Mouse (Mus musculus): ENCODE measurements around the gene Arl8a. TPM values are rescaled to one million over a fixed set of nuclear protein-coding genes. Genes with fewer than 3 reads are reported as not detected.

The Arl8a gene
- polyA plus RNA-seq, 1 experiment = 32.7 TPM

DNA sequence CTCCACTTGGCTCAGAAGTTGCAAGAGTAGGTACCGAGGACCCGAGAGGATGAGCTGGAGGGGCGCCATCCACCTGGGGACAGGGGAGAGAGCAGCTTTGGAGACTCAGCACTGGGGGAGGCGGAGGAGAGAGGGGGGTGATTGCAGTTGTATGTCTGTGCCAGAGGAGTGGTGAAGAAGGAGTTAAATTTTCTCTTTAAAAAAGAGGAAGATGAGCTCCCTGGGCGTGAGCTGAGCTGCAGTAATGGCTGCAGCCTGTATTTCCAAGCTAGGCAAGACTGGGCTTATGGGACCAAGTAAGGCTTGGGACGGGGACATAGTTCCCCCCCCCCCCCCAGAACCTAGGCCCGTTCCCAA lies 1.1 kb downstream of the Arl8a start:
- H3K27ac ChIP-seq (replicated peaks; ENCODE audit: low read depth, low read length) = 0 out of 2 replicates have a peak overlapping the region, but pooled peaks have one; percentile 84
- peak overlapping the region; percentile 96 for H3K4me3 ChIP-seq (ENCODE audit: insufficient read depth, low read depth, low read length)
- no peaks in the 10 kb centered on the region; the same call in 1 of the 2 replicates for H3K4me1 ChIP-seq (ENCODE audit: control insufficient read depth, insufficient read depth, insufficient read length, low read length)

DNA sequence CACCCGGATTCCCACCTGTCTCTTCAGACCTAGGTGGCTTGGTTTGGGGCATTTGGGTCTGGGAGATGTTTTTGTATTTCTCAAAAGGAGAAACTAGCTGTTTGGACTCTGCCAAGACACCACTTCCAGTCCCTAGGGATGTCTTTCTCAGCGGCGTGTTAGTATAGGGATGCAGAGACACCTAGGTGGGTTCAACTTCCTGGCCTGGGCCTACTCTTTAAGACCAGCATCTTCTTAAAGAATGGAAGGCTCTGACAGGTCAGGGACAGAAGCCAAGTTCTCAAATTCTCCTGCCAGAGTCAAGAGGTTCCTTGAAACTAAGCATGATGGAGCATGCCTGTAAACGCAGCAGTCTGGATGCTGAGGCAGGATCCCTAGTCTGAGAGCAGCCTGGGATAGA lies 1.9 kb downstream of the Arl8a start:
- H3K27ac ChIP-seq (replicated peaks; ENCODE audit: low read depth, low read length) = no peak overlapping the region
- H3K4me3 ChIP-seq (ENCODE audit: insufficient read depth, low read depth, low read length) = peak overlapping the region; percentile 96

DNA sequence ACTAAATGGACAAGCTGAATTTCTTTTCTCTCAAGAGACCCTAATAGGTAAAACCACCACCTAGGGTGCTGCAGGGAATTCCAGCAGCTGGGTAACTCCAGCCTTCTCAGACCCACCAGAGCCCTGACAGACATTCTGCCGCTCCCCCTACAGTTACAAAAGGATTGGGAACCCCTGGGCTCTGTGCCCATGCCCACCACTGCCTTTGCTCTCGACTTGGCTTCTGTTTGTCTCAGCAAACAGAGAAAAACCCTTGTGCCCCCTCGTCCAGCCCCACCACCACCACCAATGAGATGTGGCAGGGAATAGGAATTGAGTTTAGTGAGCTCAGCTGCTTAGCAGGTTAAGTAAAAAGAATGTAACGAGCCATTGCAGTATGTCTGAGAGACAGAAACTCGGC lies 2.4 kb downstream of the Arl8a start:
- Histone ChIP-seq H3K27ac (replicated peaks; ENCODE audit: low read depth, low read length) (no peak overlapping the region), H3K4me1 (ENCODE audit: control insufficient read depth, insufficient read depth, insufficient read length, low read length) (no peaks in the 10 kb centered on the region; the same call in 1 of the 2 replicates), H3K4me3 (ENCODE audit: insufficient read depth, low read depth, low read length) (no peak overlapping the region)

More for the DNA sequence above, 1.9 kb downstream of the Arl8a start:
- no peaks in the 10 kb centered on the region; the same call in 1 of the 2 replicates for H3K4me1 ChIP-seq (ENCODE audit: control insufficient read depth, insufficient read depth, insufficient read length, low read length)

DNA sequence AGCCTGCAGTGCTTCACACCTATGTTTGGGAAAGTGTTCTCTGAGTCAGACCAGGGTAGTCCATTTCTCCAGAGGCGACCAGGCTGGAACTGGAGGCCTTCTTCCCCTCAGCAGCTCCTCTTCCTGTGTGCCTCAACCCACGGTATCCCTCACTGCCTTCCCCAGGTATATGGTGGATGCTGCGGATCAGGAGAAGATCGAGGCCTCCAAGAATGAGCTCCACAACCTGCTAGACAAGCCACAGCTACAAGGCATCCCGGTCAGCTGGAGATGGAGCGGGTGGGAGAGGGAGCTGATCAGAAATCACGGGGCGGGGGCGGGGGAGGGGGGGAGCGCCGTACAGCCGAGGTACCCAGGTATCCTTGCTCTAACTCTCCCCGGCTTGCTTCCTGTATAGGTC lies 7.4 kb downstream of the Arl8a start:
- H3K4me1 ChIP-seq (ENCODE audit: control insufficient read depth, insufficient read depth, insufficient read length, low read length) = no peaks in the 10 kb centered on the region
- H3K27ac ChIP-seq (replicated peaks; ENCODE audit: low read depth, low read length) = no peak overlapping the region
- H3K4me3 ChIP-seq (ENCODE audit: insufficient read depth, low read depth, low read length) = no peak overlapping the region

DNA sequence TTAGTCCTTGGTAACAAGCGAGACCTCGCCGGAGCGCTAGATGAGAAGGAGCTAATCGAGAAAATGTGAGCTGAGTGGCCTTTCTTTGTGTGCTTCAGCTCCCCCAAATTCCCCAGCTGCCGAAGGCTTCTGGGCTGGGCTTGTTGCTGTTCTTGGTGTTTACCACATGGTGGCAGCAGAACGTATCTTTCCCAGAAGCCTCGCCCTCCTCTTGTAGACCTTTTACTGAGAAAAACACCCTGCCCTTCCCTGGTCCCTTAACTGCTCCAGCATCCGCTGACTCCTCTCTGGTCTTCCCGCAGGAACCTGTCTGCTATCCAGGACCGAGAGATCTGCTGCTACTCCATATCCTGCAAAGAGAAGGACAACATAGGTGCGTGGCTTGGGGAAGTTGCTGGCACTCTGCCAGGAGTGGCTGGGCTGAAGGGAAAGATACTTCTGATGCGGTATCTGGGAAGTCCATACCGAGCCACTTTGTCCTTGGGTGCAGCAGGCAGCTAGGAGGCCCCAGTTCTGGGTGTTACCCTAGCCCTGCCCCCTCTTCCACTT lies 7.9 kb downstream of the Arl8a start:
- H3K4me1 ChIP-seq (ENCODE audit: control insufficient read depth, insufficient read depth, insufficient read length, low read length) = no peaks in the 10 kb centered on the region
- H3K27ac ChIP-seq (replicated peaks; ENCODE audit: low read depth, low read length) = no peak overlapping the region
- no peak overlapping the region for H3K4me3 ChIP-seq (ENCODE audit: insufficient read depth, low read depth, low read length)

DNA sequence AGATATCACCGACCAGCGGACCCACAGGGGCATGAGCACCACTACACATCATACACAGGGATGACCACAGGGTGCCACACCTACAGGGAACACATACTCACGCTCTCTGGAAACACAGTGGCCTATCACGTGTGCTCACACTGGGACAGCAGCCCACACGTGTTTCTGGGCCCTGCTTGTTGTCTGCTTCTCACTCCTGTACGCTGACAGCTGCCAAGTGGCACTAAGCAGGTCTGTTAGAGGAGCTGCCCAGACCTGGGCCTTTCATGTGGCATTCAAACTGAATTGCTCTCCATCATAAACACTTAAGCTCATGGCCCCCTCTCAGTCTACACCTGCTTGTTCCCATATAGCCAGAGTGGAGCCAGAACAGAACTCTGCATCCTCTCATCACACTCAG lies 9.7 kb downstream of the Arl8a start:
- Histone ChIP-seq H3K27ac (replicated peaks; ENCODE audit: low read depth, low read length) (no peak overlapping the region), H3K4me3 (ENCODE audit: insufficient read depth, low read depth, low read length) (no peak overlapping the region), H3K4me1 (ENCODE audit: control insufficient read depth, insufficient read depth, insufficient read length, low read length) (no peaks in the 10 kb centered on the region)

DNA sequence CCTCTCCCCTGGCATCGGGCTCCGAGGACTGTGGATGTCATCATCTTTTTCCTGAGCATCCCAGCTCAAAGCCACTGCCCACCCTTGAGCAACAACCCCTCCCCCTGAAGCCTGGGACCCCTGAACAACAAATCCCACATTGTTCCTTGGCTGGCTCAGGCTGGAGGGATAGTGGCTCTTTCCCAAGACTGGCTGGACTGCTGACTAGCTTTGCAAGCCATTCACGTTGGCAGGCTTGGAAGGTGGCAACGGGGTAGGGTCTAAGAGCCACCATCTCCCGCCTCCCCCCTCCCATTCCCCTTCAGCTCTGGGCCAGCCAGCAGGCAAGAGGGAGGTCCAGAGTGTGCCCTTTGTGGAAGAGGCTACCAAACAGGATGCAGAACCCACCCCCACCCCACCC lies 12.0 kb downstream of the Arl8a start:
- Histone ChIP-seq H3K4me1 (ENCODE audit: control insufficient read depth, insufficient read depth, insufficient read length, low read length) (no peaks in the 10 kb centered on the region), H3K4me3 (ENCODE audit: insufficient read depth, low read depth, low read length) (no peak overlapping the region), H3K27ac (replicated peaks; ENCODE audit: low read depth, low read length) (no peak overlapping the region)

DNA sequence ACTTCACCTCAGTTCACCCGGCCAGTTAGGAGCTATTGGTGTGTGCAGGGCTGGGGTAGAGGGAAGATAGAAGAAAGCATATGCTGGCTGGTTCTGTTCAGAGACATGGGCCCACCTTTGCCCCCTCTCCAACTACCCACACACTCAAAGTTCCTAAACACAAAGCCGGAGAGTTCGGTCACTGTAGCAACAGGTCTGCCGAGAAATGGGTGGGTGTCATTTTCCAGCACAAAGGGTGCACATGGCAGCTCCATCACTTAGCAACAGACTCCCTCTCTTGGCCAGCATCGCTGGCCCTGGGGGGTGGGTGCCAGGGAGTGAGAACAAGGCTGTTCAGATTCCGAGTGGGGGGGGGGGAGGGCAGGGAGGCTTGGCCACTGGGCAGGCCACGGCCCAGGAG lies 12.4 kb downstream of the Arl8a start:
- H3K27ac ChIP-seq (replicated peaks; ENCODE audit: low read depth, low read length) = no peak overlapping the region
- no peaks in the 10 kb centered on the region for H3K4me1 ChIP-seq (ENCODE audit: control insufficient read depth, insufficient read depth, insufficient read length, low read length)
- H3K4me3 ChIP-seq (ENCODE audit: insufficient read depth, low read depth, low read length) = no peak overlapping the region

DNA sequence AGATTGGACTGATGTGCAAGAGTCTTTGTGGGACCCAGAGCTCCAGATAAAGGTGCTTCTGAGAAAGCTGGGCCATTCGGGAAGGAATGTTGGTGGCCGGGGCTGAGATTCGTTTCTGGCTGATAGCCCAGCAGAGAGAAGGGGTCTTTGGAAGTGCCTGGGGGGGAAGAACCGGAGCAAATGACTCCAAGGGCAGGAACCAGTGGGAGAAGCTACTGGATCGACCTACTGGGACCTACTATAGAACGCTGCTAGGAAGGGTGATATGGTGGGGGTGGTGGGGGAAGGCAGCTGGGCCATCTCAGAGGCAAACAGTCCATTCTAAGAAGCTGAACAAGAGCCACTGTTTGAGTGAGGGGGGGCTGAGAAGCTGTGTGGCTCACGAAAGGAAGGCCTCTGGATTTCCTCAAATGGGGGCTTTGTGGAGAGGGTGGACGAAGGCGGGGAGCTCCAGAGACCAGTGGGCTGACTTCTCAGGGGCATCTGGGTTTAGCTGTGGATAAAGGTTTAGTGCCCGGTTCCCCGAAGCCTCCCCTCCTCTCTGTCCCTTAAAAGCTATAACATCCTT lies 13.0 kb downstream of the Arl8a start:
- Histone ChIP-seq H3K27ac (replicated peaks; ENCODE audit: low read depth, low read length) (no peak overlapping the region), H3K4me1 (ENCODE audit: control insufficient read depth, insufficient read depth, insufficient read length, low read length) (no peaks in the 10 kb centered on the region), H3K4me3 (ENCODE audit: insufficient read depth, low read depth, low read length) (no peak overlapping the region)

DNA sequence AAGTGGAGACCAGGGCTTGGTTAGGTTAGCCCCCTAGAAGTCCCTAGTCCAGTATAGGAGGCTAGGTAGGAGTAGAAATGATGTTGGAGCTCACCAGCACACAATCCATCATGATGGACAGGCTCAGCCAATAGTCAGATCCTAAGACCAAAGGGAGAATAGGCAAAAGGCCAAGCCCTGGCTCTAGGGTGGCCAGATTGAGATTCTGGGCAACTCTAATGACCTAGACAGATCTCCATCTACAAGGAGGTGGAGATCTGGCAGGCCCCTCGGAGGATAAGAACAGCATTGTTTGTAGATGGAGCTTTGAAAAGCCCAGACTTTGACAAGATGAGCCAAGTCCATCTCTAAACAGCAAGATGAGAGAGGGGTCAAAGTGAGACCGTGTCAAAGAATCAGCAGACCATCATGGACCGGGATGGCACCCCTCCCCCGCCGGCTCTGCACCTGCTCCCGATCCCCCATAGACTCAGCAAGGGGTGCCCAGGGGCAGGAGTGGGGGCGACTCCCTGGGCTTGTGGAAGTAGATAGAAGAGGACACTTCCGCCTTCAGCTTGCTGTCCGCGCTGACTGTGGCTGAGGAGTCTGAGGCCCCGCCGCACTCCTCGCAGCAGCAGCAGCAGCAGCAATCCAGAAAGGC lies 13.9 kb downstream of the Arl8a start:
- no peaks in the 10 kb centered on the region for H3K4me1 ChIP-seq (ENCODE audit: control insufficient read depth, insufficient read depth, insufficient read length, low read length)
- no peak overlapping the region for H3K27ac ChIP-seq (replicated peaks; ENCODE audit: low read depth, low read length)
- no peak overlapping the region for H3K4me3 ChIP-seq (ENCODE audit: insufficient read depth, low read depth, low read length)

DNA sequence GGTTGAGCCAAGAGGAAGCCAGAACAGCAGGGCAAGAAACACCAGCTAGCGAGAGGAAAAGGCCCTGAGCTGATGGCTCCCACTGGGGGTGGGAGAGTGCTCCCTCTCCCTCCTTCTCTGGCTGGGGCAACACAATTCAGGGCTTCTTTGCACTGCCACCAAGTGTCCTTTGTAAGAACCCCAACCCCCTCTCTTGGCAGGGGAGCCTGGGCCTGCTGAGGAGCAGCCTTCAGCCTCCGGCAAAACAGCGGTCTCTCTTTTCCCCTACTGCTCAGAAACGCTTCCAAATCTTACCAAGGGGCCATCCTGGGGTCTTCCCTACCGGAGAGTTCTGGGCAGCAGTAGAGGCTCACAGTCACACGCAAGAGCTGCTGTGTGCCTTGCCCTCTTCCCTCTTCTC lies 16.1 kb downstream of the Arl8a start:
- no peak overlapping the region for H3K27ac ChIP-seq (replicated peaks; ENCODE audit: low read depth, low read length)
- no peak overlapping the region for H3K4me3 ChIP-seq (ENCODE audit: insufficient read depth, low read depth, low read length)
- H3K4me1 ChIP-seq (ENCODE audit: control insufficient read depth, insufficient read depth, insufficient read length, low read length) = no peaks in the 10 kb centered on the region

DNA sequence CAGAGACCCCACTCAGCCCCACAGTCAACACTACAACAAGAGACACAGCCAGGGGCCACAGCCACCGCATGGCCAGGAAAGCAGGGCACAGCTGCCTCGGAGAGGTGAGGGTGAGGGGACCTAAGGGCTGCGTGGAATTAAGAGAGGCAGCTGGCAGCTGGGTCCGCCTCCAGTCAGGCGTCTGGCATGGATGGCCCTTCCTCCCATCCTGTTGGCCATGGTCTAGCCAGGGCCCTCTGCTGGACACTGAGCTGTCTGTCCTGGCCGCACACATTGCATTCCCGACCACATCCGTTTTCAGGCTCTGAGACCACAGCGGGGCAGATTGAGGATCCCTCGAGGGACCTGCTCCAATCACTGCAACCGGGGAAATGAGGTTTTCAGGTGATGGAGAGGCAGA lies 20.8 kb downstream of the Arl8a start, which contains the start of gene Gpr37l1:
TSS of gene Gpr37l1 (minus strand) at position 247 of the 400 bp plus-strand sequence.
- Histone ChIP-seq H3K4me1 (ENCODE audit: control insufficient read depth, insufficient read depth, insufficient read length, low read length) (no peaks in the 10 kb centered on the region), H3K27ac (replicated peaks; ENCODE audit: low read depth, low read length) (no peak within 1 kb of the TSS), H3K4me3 (ENCODE audit: insufficient read depth, low read depth, low read length) (no peak within 1 kb of the TSS)

DNA sequence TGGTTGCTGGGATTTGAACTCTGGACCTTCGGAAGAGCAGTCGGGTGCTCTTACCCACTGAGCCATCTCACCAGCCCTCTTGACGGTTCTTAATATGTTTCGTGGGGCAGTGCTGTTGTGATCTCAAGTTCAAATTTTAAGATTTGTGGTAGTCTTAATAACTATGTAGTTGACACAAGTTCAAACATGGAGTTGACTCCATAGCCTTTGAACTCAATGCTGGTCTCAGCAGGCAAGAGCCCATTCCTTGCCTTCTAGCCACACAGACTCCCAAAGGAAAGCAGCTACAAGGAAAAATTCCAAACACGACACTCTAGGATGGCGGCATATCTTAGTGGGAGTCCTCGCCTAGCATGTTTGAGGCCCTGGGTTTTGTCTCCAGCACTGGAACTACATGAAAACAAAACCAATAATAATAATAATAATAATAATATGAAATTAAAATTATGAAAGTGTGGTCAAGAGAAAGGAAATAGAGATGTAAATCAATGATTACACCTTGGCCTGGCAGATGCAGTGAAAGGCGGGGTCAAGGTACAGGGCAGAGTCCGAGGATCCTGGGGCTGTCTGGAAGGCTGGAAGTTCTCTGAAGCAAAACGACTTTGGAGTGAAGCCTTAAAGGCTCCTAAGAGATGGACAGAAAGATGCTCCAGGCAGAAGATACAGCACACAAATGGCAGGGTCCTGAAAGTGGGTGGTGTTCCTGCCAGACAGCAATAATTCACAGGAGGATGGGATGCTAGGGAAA lies 22.0 kb downstream of the Arl8a start:
- Histone ChIP-seq H3K4me1 (ENCODE audit: control insufficient read depth, insufficient read depth, insufficient read length, low read length) (no peaks in the 10 kb centered on the region), H3K4me3 (ENCODE audit: insufficient read depth, low read depth, low read length) (no peak overlapping the region), H3K27ac (replicated peaks; ENCODE audit: low read depth, low read length) (no peak overlapping the region)

DNA sequence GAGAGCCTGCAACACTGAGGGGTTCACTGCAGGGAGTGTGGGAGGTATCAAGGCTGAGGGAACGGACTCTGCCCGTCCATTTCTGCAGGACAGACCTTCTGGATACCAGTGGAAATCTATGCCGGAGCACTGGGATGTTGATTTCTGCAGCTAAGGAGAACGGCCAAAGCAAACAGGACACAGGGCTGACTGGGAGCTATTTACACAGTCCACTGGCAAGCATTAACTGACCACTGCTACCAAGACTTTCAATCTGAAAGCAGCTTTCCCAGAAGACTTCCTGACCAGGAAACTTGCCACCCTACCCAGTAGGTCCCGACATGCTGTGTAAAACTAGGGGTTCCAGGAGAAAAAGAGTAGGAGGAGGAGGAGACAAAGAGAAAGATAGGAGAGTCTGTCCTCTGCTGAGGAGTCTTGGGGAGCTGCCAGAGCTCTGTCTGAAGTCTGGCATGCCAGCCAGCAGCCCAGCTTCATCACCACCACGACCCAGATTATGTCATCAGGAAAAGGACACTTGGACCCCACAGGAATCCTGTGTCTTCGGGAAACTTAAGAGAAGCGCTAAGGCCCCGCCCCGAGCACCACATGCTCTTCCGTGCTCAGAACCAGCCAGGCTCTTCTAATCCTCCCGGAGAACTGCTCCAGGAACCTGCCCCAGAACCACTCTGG lies 23.1 kb downstream of the Arl8a start:
- Histone ChIP-seq H3K4me1 (ENCODE audit: control insufficient read depth, insufficient read depth, insufficient read length, low read length) (no peaks in the 10 kb centered on the region), H3K4me3 (ENCODE audit: insufficient read depth, low read depth, low read length) (no peak overlapping the region), H3K27ac (replicated peaks; ENCODE audit: low read depth, low read length) (no peak overlapping the region)

DNA sequence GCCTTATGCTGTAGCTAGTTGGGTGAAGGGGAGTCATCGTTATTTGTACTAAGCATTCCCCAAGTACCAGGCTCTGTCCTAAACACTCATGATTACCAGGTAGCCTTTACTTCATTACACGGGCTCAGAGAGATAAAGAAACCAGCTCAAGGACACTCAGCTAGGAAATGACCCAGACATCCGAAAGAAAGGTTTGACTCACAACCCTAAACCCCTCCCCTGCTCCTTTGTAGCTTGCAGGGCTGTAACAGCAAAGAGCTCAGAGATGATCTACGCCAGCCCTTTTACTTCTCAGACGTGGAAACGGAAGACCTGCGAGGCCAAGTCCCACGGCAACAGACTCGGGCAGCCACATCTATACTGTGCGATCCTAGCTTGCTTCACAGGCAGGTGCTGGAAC lies 23.7 kb downstream of the Arl8a start:
- H3K4me1 ChIP-seq (ENCODE audit: control insufficient read depth, insufficient read depth, insufficient read length, low read length) = no peaks in the 10 kb centered on the region
- H3K27ac ChIP-seq (replicated peaks; ENCODE audit: low read depth, low read length) = no peak overlapping the region
- H3K4me3 ChIP-seq (ENCODE audit: insufficient read depth, low read depth, low read length) = no peak overlapping the region

Data from brown adipose tissue, adult 24 weeks (tissue).